Mouse (Mus musculus): ENCODE results near the gene Nr1d1. TPM values are rescaled to one million over a fixed set of nuclear protein-coding genes. Genes with fewer than 3 reads are reported as not detected.
A peak's percentile ranks its signal among the peaks of the same experiment; 100 is the strongest.

Gene Nr1d1
- polyA plus RNA-seq, 1 experiment = 27.7 TPM

DNA sequence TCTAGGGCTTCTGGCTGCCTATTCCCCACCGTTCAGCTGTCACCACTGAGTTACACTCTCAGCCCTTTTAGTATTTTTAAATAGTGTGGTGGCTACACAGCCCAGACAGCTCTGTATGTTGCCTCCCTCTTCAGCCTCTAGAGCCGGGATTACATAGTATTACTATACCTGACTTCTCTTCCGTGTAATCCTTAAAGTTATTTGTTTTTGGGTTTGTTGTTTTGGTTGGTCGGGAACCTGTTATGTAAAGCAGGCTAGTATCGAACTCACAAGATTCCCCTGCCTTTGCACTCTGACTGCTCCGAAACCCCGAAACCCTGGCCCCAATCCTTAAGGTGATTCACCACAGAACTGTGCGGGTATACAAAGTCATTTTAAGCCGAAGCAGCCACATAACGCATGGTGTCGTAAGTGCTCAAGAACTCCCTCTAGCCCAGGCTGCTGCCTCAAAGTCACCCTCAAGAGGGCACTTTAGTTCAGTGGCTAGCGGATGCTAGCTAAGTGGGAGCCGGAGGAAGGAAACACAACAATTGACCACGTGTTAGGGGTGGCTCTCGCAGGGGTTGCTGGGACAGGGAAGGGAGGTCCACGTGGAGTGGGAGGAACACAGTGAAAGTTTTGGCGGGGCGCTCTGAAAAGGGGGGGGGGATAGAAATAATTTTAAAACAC is 13.6 kb upstream of the Nr1d1 start:
- Histone ChIP-seq H3K27ac (ENCODE audit: insufficient read depth, low read length) (peak overlapping the region; percentile 73), H3K36me3 (ENCODE audit: control insufficient read depth, insufficient read depth, low read length) (no peaks in the 10 kb centered on the region), H3K27me3 (ENCODE audit: control insufficient read depth, insufficient read depth, low read length) (no peaks in the 10 kb centered on the region), H3K4me3 (ENCODE audit: extremely low read depth, insufficient read depth, insufficient read length) (peak overlapping the region; percentile 51), H3K4me1 (ENCODE audit: control insufficient read depth, insufficient read depth, insufficient read length) (peaks cover 27% of the 10 kb centered on the region)
- WGBS = 4% methylated on average over 18 of the region's 18 CpGs
- peak; percentile 89 to 93 for DNase-seq (ENCODE audit: low read depth in 1 of 2, low spot score in 2 of 2)
- TF ChIP-seq POLR2A (IDR thresholded peaks at IDR 0.05; ENCODE audit: low read depth, low read length) (no peak), CTCF (IDR thresholded peaks at IDR 0.05; ENCODE audit: extremely low read depth, insufficient read depth, insufficient read length, insufficient replicate concordance) (peak; percentile 68; the same call in 1 of the 2 replicates)

DNA sequence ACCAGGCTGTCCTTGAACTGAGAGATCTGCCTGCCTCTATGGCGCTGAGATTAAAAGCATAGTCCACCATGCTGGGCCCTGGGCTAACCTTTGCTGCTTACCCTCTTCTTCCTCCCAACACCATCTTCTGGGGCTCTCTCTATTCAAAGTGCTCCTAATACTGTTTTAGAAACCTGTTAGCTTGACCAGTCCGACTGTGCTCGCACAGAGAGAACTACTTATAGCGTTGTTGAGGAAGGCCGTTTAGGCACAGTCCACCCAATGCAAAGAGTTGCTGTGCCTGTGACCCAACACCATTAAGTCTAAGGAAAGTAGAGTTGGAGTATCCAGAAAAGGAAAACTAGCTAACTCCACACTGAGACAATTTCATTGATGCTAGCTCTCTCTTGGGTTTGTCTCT is 13.0 kb upstream of the Nr1d1 start:
- WGBS = 94% methylated on average over 5 of the region's 5 CpGs
- Histone ChIP-seq H3K4me3 (ENCODE audit: extremely low read depth, insufficient read depth, insufficient read length) (no peak overlapping the region), H3K36me3 (ENCODE audit: control insufficient read depth, insufficient read depth, low read length) (no peaks in the 10 kb centered on the region), H3K27me3 (ENCODE audit: control insufficient read depth, insufficient read depth, low read length) (no peaks in the 10 kb centered on the region), H3K4me1 (ENCODE audit: control insufficient read depth, insufficient read depth, insufficient read length) (peaks cover 29% of the 10 kb centered on the region), H3K27ac (ENCODE audit: insufficient read depth, low read length) (0 out of 2 replicates have a peak overlapping the region, but pooled peaks have one; percentile 73)
- TF ChIP-seq CTCF (IDR thresholded peaks at IDR 0.05; ENCODE audit: extremely low read depth, insufficient read depth, insufficient read length, insufficient replicate concordance) = no peak
- no peak for TF ChIP-seq POLR2A (IDR thresholded peaks at IDR 0.05; ENCODE audit: low read depth, low read length)
- DNase-seq (ENCODE audit: low read depth in 1 of 2, low spot score in 2 of 2) = no peak

DNA sequence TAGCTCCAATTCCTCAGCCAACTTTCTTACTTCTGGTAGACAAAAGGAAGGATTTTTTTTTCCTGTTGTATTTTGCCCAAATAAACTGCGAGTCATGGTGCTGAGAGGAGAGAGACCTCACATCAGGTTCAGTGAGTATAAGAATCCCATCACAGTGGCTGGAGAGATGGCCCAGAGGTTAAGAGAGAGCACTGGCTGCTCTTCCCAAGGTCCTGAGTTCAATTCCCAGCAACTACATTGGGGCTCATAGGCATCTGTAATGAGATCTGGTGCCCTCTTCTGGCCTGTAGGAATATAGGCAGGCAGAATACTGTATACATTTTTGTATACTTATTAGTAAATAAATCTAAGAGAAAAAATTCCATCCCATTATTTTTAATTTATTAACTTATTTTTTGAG is 12.6 kb upstream of the Nr1d1 start:
- no peaks in the 10 kb centered on the region for H3K27me3 ChIP-seq (ENCODE audit: control insufficient read depth, insufficient read depth, low read length)
- TF ChIP-seq CTCF (IDR thresholded peaks at IDR 0.05; ENCODE audit: extremely low read depth, insufficient read depth, insufficient read length, insufficient replicate concordance) (no peak), POLR2A (IDR thresholded peaks at IDR 0.05; ENCODE audit: low read depth, low read length) (no peak)
- 92% methylated on average over 1 of the region's 1 CpGs for WGBS
- no peaks in the 10 kb centered on the region for H3K36me3 ChIP-seq (ENCODE audit: control insufficient read depth, insufficient read depth, low read length)
- peaks cover 34% of the 10 kb centered on the region for H3K4me1 ChIP-seq (ENCODE audit: control insufficient read depth, insufficient read depth, insufficient read length)
- no peak overlapping the region for H3K4me3 ChIP-seq (ENCODE audit: extremely low read depth, insufficient read depth, insufficient read length)
- no peak for DNase-seq (ENCODE audit: low read depth in 1 of 2, low spot score in 2 of 2)
- no peak overlapping the region for H3K27ac ChIP-seq (ENCODE audit: insufficient read depth, low read length)

DNA sequence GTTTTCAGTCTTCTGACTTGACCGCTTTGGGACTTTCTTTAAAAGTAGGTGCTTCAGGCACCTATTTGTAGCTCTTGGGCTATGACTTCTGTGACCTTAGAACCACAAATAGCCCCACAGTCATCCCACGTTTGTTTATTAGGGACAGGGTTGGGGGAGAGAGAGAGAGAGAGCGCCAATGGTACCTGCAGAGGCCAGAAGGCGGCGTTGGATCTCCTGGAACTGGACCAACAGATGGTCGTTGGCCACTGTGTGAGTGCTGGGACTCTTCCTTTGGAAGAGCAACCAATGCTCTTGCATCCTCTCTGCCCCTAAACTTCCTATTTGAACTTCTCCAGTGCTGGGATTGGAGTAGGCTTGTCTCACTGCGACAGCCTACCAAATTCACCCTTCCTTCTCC is 12.1 kb upstream of the Nr1d1 start:
- WGBS = 58% methylated on average over 7 of the region's 7 CpGs
- Histone ChIP-seq H3K4me3 (ENCODE audit: extremely low read depth, insufficient read depth, insufficient read length) (no peak overlapping the region), H3K36me3 (ENCODE audit: control insufficient read depth, insufficient read depth, low read length) (no peaks in the 10 kb centered on the region), H3K4me1 (ENCODE audit: control insufficient read depth, insufficient read depth, insufficient read length) (peaks cover 36% of the 10 kb centered on the region), H3K27ac (ENCODE audit: insufficient read depth, low read length) (no peak overlapping the region), H3K27me3 (ENCODE audit: control insufficient read depth, insufficient read depth, low read length) (no peaks in the 10 kb centered on the region)
- no peak for TF ChIP-seq CTCF (IDR thresholded peaks at IDR 0.05; ENCODE audit: extremely low read depth, insufficient read depth, insufficient read length, insufficient replicate concordance)
- no peak for TF ChIP-seq POLR2A (IDR thresholded peaks at IDR 0.05; ENCODE audit: low read depth, low read length)
- no peak for DNase-seq (ENCODE audit: low read depth in 1 of 2, low spot score in 2 of 2)

DNA sequence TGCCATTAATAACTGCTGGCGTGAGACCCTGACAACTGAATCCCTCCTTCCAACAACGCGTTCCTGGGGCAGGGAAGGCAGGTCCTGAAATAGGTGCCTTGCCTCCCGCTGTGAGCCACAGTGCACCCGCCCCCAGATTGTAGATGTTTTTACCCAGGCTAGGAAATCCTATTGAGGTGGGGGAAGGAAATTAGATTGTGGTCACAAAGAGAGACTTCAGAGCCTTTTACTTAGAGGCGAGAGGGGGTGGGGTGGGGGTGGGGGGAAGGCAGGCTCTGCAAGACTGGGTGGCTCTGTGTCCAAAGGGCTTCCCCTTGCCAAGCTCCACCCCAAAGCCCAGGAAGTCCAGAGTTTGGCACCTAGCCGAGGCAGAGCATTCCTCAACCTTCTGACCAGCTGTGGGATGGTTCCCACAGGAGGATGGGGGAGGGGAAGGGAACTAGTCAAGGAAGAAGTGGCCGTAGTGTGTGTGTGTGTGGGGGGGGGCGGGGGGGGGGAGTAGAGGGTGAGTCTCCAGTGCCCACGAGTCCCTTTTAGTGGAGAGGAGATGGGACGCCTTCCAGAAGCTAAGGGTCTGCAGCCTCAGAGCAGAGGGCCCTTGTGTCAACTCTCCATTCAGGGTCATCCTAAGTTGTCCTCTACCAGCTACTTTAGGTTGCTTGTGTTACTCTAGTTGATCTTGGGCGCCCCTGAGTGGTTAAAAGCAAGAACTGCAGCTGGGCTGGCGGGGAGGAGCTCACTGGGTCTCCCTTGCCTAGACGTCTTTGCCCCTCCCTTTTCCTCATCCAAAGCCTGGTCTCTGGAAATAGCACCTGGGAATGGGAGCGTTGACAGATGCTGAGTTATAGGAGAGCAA is 11.5 kb upstream of the Nr1d1 start:
- peak; percentile 79 to 91 for DNase-seq (ENCODE audit: low read depth in 1 of 2, low spot score in 2 of 2)
- WGBS = 1% methylated on average over 14 of the region's 15 CpGs
- Histone ChIP-seq H3K27me3 (ENCODE audit: control insufficient read depth, insufficient read depth, low read length) (no peaks in the 10 kb centered on the region), H3K4me1 (ENCODE audit: control insufficient read depth, insufficient read depth, insufficient read length) (peaks cover 36% of the 10 kb centered on the region), H3K27ac (ENCODE audit: insufficient read depth, low read length) (peak overlapping the region; percentile 63), H3K4me3 (ENCODE audit: extremely low read depth, insufficient read depth, insufficient read length) (peak overlapping the region; percentile 20; the same call in 1 of the 2 replicates), H3K36me3 (ENCODE audit: control insufficient read depth, insufficient read depth, low read length) (no peaks in the 10 kb centered on the region)
- no peak for TF ChIP-seq POLR2A (IDR thresholded peaks at IDR 0.05; ENCODE audit: low read depth, low read length)
- peak; percentile 80; the same call in 1 of the 2 replicates for TF ChIP-seq CTCF (IDR thresholded peaks at IDR 0.05; ENCODE audit: extremely low read depth, insufficient read depth, insufficient read length, insufficient replicate concordance)

DNA sequence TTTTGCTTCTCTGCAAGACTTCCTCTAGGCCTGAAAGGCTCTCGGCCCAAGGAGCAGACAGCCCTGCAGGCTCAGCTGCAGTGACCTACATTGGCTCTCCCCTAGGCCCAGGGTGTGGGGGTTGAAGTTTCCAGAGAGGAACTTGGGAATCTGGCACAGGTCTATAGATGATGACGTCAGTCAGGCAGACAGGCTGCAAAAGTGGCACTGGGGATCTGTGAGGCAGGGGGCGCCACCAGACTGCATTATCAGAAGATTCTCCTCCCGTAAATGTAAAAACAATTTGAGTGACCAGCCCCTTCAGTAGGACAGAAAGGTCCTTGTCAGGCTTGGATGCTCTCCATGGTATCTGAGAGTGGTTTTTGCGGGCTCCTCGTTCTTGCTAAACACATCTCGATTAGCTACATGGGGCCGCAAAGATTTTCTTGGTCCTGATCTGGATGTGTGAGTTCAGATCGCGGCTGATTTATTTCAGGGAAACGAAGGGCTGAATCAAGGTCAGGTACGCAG is 10.7 kb upstream of the Nr1d1 start:
- Histone ChIP-seq H3K27me3 (ENCODE audit: control insufficient read depth, insufficient read depth, low read length) (no peaks in the 10 kb centered on the region), H3K27ac (ENCODE audit: insufficient read depth, low read length) (peak overlapping the region; percentile 63), H3K36me3 (ENCODE audit: control insufficient read depth, insufficient read depth, low read length) (no peaks in the 10 kb centered on the region), H3K4me3 (ENCODE audit: extremely low read depth, insufficient read depth, insufficient read length) (peak overlapping the region; percentile 20), H3K4me1 (ENCODE audit: control insufficient read depth, insufficient read depth, insufficient read length) (peaks cover 36% of the 10 kb centered on the region)
- peak in 1 of 2 experiments; percentile 70 for DNase-seq (ENCODE audit: low read depth in 1 of 2, low spot score in 2 of 2)
- WGBS = 2% methylated on average over 12 of the region's 12 CpGs
- TF ChIP-seq CTCF (IDR thresholded peaks at IDR 0.05; ENCODE audit: extremely low read depth, insufficient read depth, insufficient read length, insufficient replicate concordance) (0 out of 2 replicates have a peak, but pooled peaks have one; percentile 18), POLR2A (IDR thresholded peaks at IDR 0.05; ENCODE audit: low read depth, low read length) (no peak)

Data from spleen, adult 2 months (tissue).